Mouse (Mus musculus) olfactory bulb, adult 2 months (tissue): Measurements from ENCODE around the gene Ybx2.

Source experiments
- CTCF ChIP-seq: fragments of 200-500 bp; IDR thresholded peaks from 2 replicates; pipeline ENCODE4 v1.5.1; 2012; ENCODE audit warnings: low read depth, mild to moderate bottlenecking, low read length, moderate library complexity; ENCODE audit not compliant: insufficient read depth
- POLR2A ChIP-seq: fragments of 200-500 bp; IDR thresholded peaks from 2 replicates; pipeline ENCODE4 v1.6.1; 2012; ENCODE audit warnings: mild to moderate bottlenecking, low read depth, low read length, moderate library complexity; ENCODE audit not compliant: insufficient read depth

GRCm38 (mm10) chr11:69921114-69922011, 14.2 kb upstream of the Ybx2 start, which contains the start of gene Eif5a:
- peak; percentile 69 for TF ChIP-seq POLR2A
- 0 out of 2 replicates have a peak, but pooled peaks have one; percentile 33 for TF ChIP-seq CTCF
